Comparison of ENCODE assay signal across 19 mouse cellular contexts in the genomic region with DNA sequence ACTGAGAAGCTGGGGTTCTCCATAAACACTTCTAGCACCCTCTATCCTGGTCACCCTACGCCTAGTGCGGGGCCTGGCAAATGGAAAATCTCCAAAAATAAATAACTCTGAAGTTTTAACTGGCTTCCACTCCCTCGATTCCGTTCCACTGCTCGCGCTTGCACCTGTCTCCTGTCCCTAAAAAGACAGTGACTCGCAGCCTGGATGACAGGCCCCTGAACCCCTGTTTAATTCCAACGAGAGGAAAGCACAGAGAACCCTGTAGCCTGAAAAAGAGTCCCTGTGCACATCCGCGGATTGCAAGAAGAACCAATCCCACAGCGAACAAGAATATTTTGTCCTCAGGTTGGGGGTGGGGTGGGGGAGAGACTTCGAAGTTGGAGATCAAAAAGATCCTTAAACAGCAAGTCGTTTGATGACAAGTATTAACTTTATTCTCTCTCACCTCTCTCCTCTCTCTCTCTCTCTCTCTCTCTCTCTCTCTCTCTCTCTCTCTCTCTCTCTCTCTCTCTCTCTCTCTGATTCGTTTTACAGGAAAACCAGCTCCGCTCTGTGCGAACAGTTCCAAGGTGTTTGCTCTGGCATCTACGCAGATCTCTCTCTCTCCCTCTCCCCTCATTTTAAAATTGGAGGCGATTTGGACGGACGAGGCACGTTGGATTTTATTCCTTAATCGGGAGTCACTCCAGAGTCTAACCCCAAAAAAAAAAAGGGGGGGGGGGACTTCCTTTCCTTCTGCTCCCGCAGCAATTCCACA. TPM values are rescaled to one million over a fixed set of nuclear protein-coding genes. Genes with fewer than 3 reads are reported as not detected.
DNase-seq lines count a peak whose midpoint lies in the region; ATAC-seq and TF ChIP-seq lines count a peak whose summit lies in the region.
"Had no signal": no experiment of that assay in that cellular context is flagged by ENCODE, and none has a peak within 500 bp of the region (broad histone marks: within the 10 kb centered on the region; RNA-seq: fewer than 3 reads in every experiment).

No protein-coding gene starts in this region.

- no peak for TF ChIP-seq POLR2A in cerebellum, adult 2 months (IDR thresholded peaks at IDR 0.05; ENCODE audit: borderline replicate concordance, insufficient read depth, low read length)

- no peak for ATAC-seq in heart, embryonic 13.5 days (ENCODE audit: extremely low read depth, insufficient number of reproducible peaks, low FRiP score, low TSS enrichment)
- ATAC-seq in midbrain, embryonic 16.5 days: no peak
- no peak for ATAC-seq in embryonic facial prominence, embryonic 12.5 days (ENCODE audit: insufficient number of reproducible peaks, insufficient read depth, low FRiP score, low TSS enrichment)
- ATAC-seq: intestine, embryonic 15.5 days; lung, postnatal 0 days had no signal

- 0 out of 2 replicates have a peak overlapping the region, but pooled peaks have one; percentile 3 for H3K4me3 ChIP-seq in heart, embryonic 13.5 days
- H3K4me3 ChIP-seq in midbrain, embryonic 10.5 days: peak overlapping the region; percentile 31
- no peak overlapping the region for H3K4me3 ChIP-seq in midbrain, embryonic 16.5 days (ENCODE audit: low read depth, low read length)
- peak overlapping the region; percentile 15; the same call in 1 of the 2 replicates for H3K4me3 ChIP-seq in embryonic facial prominence, embryonic 12.5 days
- no peak overlapping the region for H3K4me3 ChIP-seq in cerebellum, adult 2 months (replicated peaks; ENCODE audit: insufficient read depth, low read depth, low read length)
- H3K4me3 ChIP-seq: intestine, embryonic 15.5 days; liver, embryonic 13.5 days; megakaryocyte, embryonic 14.5 days had no signal

- H3K27ac ChIP-seq in heart, embryonic 13.5 days (replicated peaks): no peak overlapping the region
- H3K27ac ChIP-seq in midbrain, embryonic 10.5 days (replicated peaks): no peak overlapping the region
- no peak overlapping the region for H3K27ac ChIP-seq in midbrain, embryonic 16.5 days (ENCODE audit: low read length)
- H3K27ac ChIP-seq in embryonic facial prominence, embryonic 12.5 days: no peak overlapping the region
- no peak overlapping the region for H3K27ac ChIP-seq in cerebellum, adult 2 months (ENCODE audit: insufficient read depth, low read length)
- H3K27ac ChIP-seq: intestine, embryonic 15.5 days; liver, embryonic 13.5 days; neural tube, embryonic 12.5 days had no signal

- peaks cover 13% of the 10 kb centered on the region; the same call in 1 of the 2 replicates for H3K4me1 ChIP-seq in heart, embryonic 13.5 days
- peaks cover 20% of the 10 kb centered on the region for H3K4me1 ChIP-seq in midbrain, embryonic 10.5 days
- no peaks in the 10 kb centered on the region for H3K4me1 ChIP-seq in midbrain, embryonic 16.5 days (ENCODE audit: control insufficient read depth, insufficient read depth, low read length)
- H3K4me1 ChIP-seq in embryonic facial prominence, embryonic 12.5 days: peaks cover 3% of the 10 kb centered on the region; the same call in 1 of the 2 replicates
- H3K4me1 ChIP-seq in cerebellum, adult 2 months (ENCODE audit: control insufficient read depth, insufficient read depth, low read length): no peaks in the 10 kb centered on the region
- H3K4me1 ChIP-seq: liver, embryonic 13.5 days; neural tube, embryonic 12.5 days had no signal

- no peak for TF ChIP-seq CTCF in cerebellum, adult 2 months (IDR thresholded peaks at IDR 0.05; ENCODE audit: borderline replicate concordance, insufficient read depth, low read depth, low read length)

- H3K9ac ChIP-seq in heart, embryonic 13.5 days: no peak overlapping the region
- H3K9ac ChIP-seq in midbrain, embryonic 16.5 days (ENCODE audit: low read depth, low read length): no peak overlapping the region
- H3K9ac ChIP-seq in embryonic facial prominence, embryonic 12.5 days: no peak overlapping the region
- H3K9ac ChIP-seq: intestine, embryonic 15.5 days; liver, embryonic 13.5 days; neural tube, embryonic 12.5 days had no signal

- peak overlapping the region; percentile 16; the same call in 1 of the 2 replicates for H3K4me2 ChIP-seq in heart, embryonic 13.5 days
- H3K4me2 ChIP-seq in midbrain, embryonic 16.5 days (ENCODE audit: low read length): no peak overlapping the region
- peak overlapping the region; percentile 33 for H3K4me2 ChIP-seq in embryonic facial prominence, embryonic 12.5 days (replicated peaks)
- H3K4me2 ChIP-seq: intestine, embryonic 15.5 days; liver, embryonic 13.5 days; neural tube, embryonic 12.5 days had no signal

- WGBS in heart, embryonic 13.5 days: 5% methylated on average over 23 of the region's 23 CpGs
- 2% methylated on average over 23 of the region's 23 CpGs for WGBS in midbrain, embryonic 10.5 days
- 1% methylated on average over 23 of the region's 23 CpGs for WGBS in midbrain, embryonic 16.5 days
- 2% methylated on average over 23 of the region's 23 CpGs for WGBS in embryonic facial prominence, embryonic 12.5 days
- 5% methylated on average over 23 of the region's 23 CpGs for WGBS in cerebellum, adult 2 months

- no peaks in the 10 kb centered on the region for H3K9me3 ChIP-seq in heart, embryonic 13.5 days
- 0 out of 2 replicates have a peak, but pooled peaks cover 3% of the 10 kb centered on the region for H3K9me3 ChIP-seq in midbrain, embryonic 10.5 days (replicated peaks)
- H3K9me3 ChIP-seq in midbrain, embryonic 16.5 days (replicated peaks; ENCODE audit: control insufficient read depth, low read length, poor library complexity, severe bottlenecking): no peaks in the 10 kb centered on the region
- H3K9me3 ChIP-seq in embryonic facial prominence, embryonic 12.5 days: no peaks in the 10 kb centered on the region
- H3K9me3 ChIP-seq: intestine, embryonic 15.5 days; liver, embryonic 13.5 days; neural tube, embryonic 12.5 days had no signal

- H3K36me3 ChIP-seq in heart, embryonic 13.5 days: no peaks in the 10 kb centered on the region
- no peaks in the 10 kb centered on the region for H3K36me3 ChIP-seq in midbrain, embryonic 10.5 days
- H3K36me3 ChIP-seq in midbrain, embryonic 16.5 days (ENCODE audit: control insufficient read depth, insufficient read depth, low read length): no peaks in the 10 kb centered on the region
- H3K36me3 ChIP-seq in embryonic facial prominence, embryonic 12.5 days: no peaks in the 10 kb centered on the region
- H3K36me3 ChIP-seq: intestine, embryonic 15.5 days; liver, embryonic 13.5 days; neural tube, embryonic 12.5 days had no signal

- no peak for DNase-seq in heart, postnatal 4 days
- DNase-seq in midbrain, embryonic 10.5 days (ENCODE audit: low spot score): peak; percentile 51
- peak; percentile 37 for DNase-seq in naive thymus-derived CD4-positive, alpha-beta T cell, adult 2 months (ENCODE audit: low read depth)
- no peak for DNase-seq in cerebellum, adult 2 months
- no peak for DNase-seq in adrenal gland, postnatal 14 days
- DNase-seq: adrenal gland, postnatal 10 days; heart, adult 11 months; liver, embryonic 13.5 days had no signal

- H3K27me3 ChIP-seq in heart, embryonic 13.5 days (replicated peaks): peaks cover 95% of the 10 kb centered on the region
- peaks cover 98% of the 10 kb centered on the region for H3K27me3 ChIP-seq in midbrain, embryonic 10.5 days (ENCODE audit: low read depth, poor library complexity, severe bottlenecking)
- H3K27me3 ChIP-seq in midbrain, embryonic 16.5 days (ENCODE audit: control insufficient read depth, insufficient read depth, low read depth, low read length): peaks cover 66% of the 10 kb centered on the region
- H3K27me3 ChIP-seq in embryonic facial prominence, embryonic 12.5 days: peaks cover 79% of the 10 kb centered on the region
- peaks cover 27% of the 10 kb centered on the region for H3K27me3 ChIP-seq in cerebellum, adult 2 months (ENCODE audit: control insufficient read depth, insufficient read depth, low read length)

RNA-seq across cellular contexts. Expression of a gene that starts 6.2 kb away (rescaled TPM):
- 0.07 and 0.08 TPM in 2 replicates for polyA plus RNA-seq in heart, embryonic 13.5 days (2015; fragmentation: Nextera tagmentation; extraction: Ambion mirVana)
- total RNA-seq in heart, postnatal 4 days (2021): not detected
- polyA plus RNA-seq in midbrain, embryonic 10.5 days (2016; fragmentation: Nextera tagmentation; extraction: Ambion mirVana): 2.8 and 2.9 TPM in 2 replicates
- polyA plus RNA-seq in midbrain, embryonic 16.5 days (2015; fragmentation: Nextera tagmentation; extraction: Ambion mirVana): 0.10 and 0.14 TPM in 2 replicates
- polyA plus RNA-seq in embryonic facial prominence, embryonic 12.5 days (2016; fragmentation: Nextera tagmentation; extraction: Ambion mirVana): 4.3 and 5.0 TPM in 2 replicates
- polyA plus RNA-seq in cerebellum, adult 2 months (2012; rRNA removed): 0.05 and 0.30 TPM in 2 replicates
- total RNA-seq in adrenal gland, postnatal 14 days (2021): not detected in 2 replicates
- total RNA-seq: common myeloid progenitor, adult 5-6 weeks; heart, postnatal 25 days; left cerebral cortex, adult 18-20 months had no signal
- polyA plus RNA-seq: intestine, embryonic 15.5 days; liver, embryonic 13.5 days; lung, postnatal 0 days; urinary bladder, adult 2 months had no signal

Comparison
In these comparisons a context has a peak if more than half of its experiments do, and no peak if none do; other contexts are left out.
1. H3K4me3 ChIP-seq: peak in heart, embryonic 13.5 days (single experiment), midbrain, embryonic 10.5 days (single experiment) and embryonic facial prominence, embryonic 12.5 days (single experiment); none in midbrain, embryonic 16.5 days (single experiment) and cerebellum, adult 2 months (single experiment).
2. DNase-seq: peak in midbrain, embryonic 10.5 days (single experiment) and naive thymus-derived CD4-positive, alpha-beta T cell, adult 2 months (single experiment); none in heart, postnatal 4 days (single experiment), cerebellum, adult 2 months (0 of 2) and adrenal gland, postnatal 14 days (single experiment).